Comparison of ENCODE assay signal across 9 mouse cellular contexts in the genomic region with DNA sequence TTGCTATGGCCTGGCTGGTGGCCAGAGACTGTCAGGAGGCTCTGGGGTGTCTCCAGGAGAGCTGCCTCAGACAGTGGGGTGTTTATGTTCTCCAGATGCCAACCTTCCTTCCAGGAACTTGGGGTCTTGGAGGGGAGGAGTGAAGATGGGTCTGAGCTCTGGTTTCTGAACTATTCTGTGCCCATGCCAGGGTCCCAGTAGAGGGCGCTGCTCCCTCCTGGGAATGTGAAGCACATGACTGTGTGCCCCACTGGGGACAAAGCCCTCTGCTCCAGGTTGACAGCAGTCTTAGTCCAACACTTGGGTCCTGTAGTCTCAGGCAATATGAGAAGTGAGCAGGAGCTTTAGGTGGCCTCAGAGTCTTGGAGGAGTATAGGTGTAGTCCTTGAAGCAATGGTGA. TPM values are rescaled to one million over a fixed set of nuclear protein-coding genes. Genes with fewer than 3 reads are reported as not detected.
DNase-seq lines count a peak whose midpoint lies in the region; ATAC-seq and TF ChIP-seq lines count a peak whose summit lies in the region.
"Had no signal": no experiment of that assay in that cellular context is flagged by ENCODE, and none has a peak within 500 bp of the region (broad histone marks: within the 10 kb centered on the region; RNA-seq: fewer than 3 reads in every experiment).

No protein-coding gene starts in this region.

- no peak for ATAC-seq in megakaryocyte, adult 5-6 weeks (ENCODE audit: poor library complexity, severe bottlenecking)
- ATAC-seq in megakaryocyte progenitor cell, adult 5-6 weeks (replicated peaks; ENCODE audit: poor library complexity), result no peak

- no peak for TF ChIP-seq POLR2A in kidney, adult 2 months (IDR thresholded peaks at IDR 0.05; ENCODE audit: low read depth, low read length)

- H3K27ac ChIP-seq in kidney, adult 2 months (ENCODE audit: insufficient read depth, low read depth, low read length), result no peak overlapping the region
- H3K27ac ChIP-seq: liver, embryonic 13.5 days had no signal

- 17% methylated on average over 1 of the region's 1 CpGs for WGBS in kidney, adult 2 months

- H3K4me1 ChIP-seq in kidney, adult 2 months (ENCODE audit: control insufficient read depth, insufficient read depth, low read length), result peaks cover 7% of the 10 kb centered on the region; the same call in 1 of the 2 replicates

- H3K27me3 ChIP-seq in kidney, adult 2 months (replicated peaks; ENCODE audit: control insufficient read depth, insufficient read depth, low read length), result no peaks in the 10 kb centered on the region
- H3K27me3 ChIP-seq: liver, embryonic 13.5 days had no signal

- DNase-seq in adrenal gland, postnatal 14 days, result peak; percentile 51
- DNase-seq in adrenal gland, postnatal 36 days, result no peak
- peak; percentile 44 for DNase-seq in lung, postnatal 10 days
- DNase-seq in lung, postnatal 14 days, result no peak
- peak; percentile 68 for DNase-seq in kidney, adult 2 months
- DNase-seq in thymus, postnatal 0 days (ENCODE audit: low spot score), result peak; percentile 52

- no peaks in the 10 kb centered on the region for H3K36me3 ChIP-seq in kidney, adult 2 months (ENCODE audit: control insufficient read depth, insufficient read depth, low read length)
- H3K36me3 ChIP-seq: liver, embryonic 13.5 days had no signal

- peak; percentile 44 for TF ChIP-seq CTCF in kidney, adult 2 months (conservative IDR thresholded peaks at IDR 0.05; ENCODE audit: insufficient read depth, insufficient read length, low read depth, low read length)

- H3K4me3 ChIP-seq in kidney, adult 2 months (ENCODE audit: insufficient read depth, low read depth, low read length), result no peak overlapping the region
- H3K4me3 ChIP-seq: liver, embryonic 13.5 days had no signal

RNA-seq across cellular contexts. Expression of a gene that starts 11.5 kb away (rescaled TPM):
- 0.63 and 1.7 TPM in 2 replicates for total RNA-seq in adrenal gland, postnatal 14 days (2021)
- total RNA-seq in adrenal gland, postnatal 36 days (2021), result under 1 TPM; 0.36 to 0.69 TPM
- 1.5 and 1.8 TPM in 2 replicates for polyA plus RNA-seq in kidney, adult 2 months (2012; rRNA removed)
- 2.6 and 3.1 TPM in 2 replicates for polyA plus RNA-seq in thymus, postnatal 0 days (2015; fragmentation: Nextera tagmentation; extraction: Ambion mirVana)
- 23.0 and 23.3 TPM in 2 replicates for total RNA-seq in megakaryocyte, adult 5-6 weeks (2015)
- total RNA-seq in megakaryocyte, adult 5-6 weeks (2017), result 39.1 and 40.0 TPM in 2 replicates
- total RNA-seq in megakaryocyte progenitor cell, adult 5-6 weeks (2015), result 2.7 and 2.9 TPM in 2 replicates
- 4.6 and 6.7 TPM in 2 replicates for total RNA-seq in megakaryocyte progenitor cell, adult 5-6 weeks (2017)

RNA-seq across cellular contexts. Expression of a gene that starts 29.6 kb away (rescaled TPM):
- total RNA-seq in adrenal gland, postnatal 14 days (2021), result 36.5 and 41.6 TPM in 2 replicates
- total RNA-seq in adrenal gland, postnatal 36 days (2021), result 10 to 100 TPM; 50.9 to 58.8 TPM
- polyA plus RNA-seq in kidney, adult 2 months (2012; rRNA removed), result 70.2 and 72.7 TPM in 2 replicates
- polyA plus RNA-seq in thymus, postnatal 0 days (2015; fragmentation: Nextera tagmentation; extraction: Ambion mirVana), result 33.4 and 37.3 TPM in 2 replicates
- 11.9 and 14.9 TPM in 2 replicates for total RNA-seq in megakaryocyte, adult 5-6 weeks (2015)
- total RNA-seq in megakaryocyte, adult 5-6 weeks (2017), result 4.7 and 7.5 TPM in 2 replicates
- 15.9 and 18.2 TPM in 2 replicates for total RNA-seq in megakaryocyte progenitor cell, adult 5-6 weeks (2015)
- 5.1 and 11.5 TPM in 2 replicates for total RNA-seq in megakaryocyte progenitor cell, adult 5-6 weeks (2017)

RNA-seq across cellular contexts. Expression of a gene that starts 32.7 kb away (rescaled TPM):
- total RNA-seq in adrenal gland, postnatal 14 days (2021), result not detected in 2 replicates
- total RNA-seq in adrenal gland, postnatal 36 days (2021), result not detected
- polyA plus RNA-seq in kidney, adult 2 months (2012; rRNA removed), result 0.09 and 0.16 TPM in 2 replicates
- polyA plus RNA-seq in thymus, postnatal 0 days (2015; fragmentation: Nextera tagmentation; extraction: Ambion mirVana), result 1.1 and 1.3 TPM in 2 replicates
- not detected in 2 replicates for total RNA-seq in megakaryocyte, adult 5-6 weeks (2015)
- total RNA-seq in megakaryocyte, adult 5-6 weeks (2017), result not detected in 2 replicates
- not detected in 2 replicates for total RNA-seq in megakaryocyte progenitor cell, adult 5-6 weeks (2015)
- not detected in 2 replicates for total RNA-seq in megakaryocyte progenitor cell, adult 5-6 weeks (2017)

RNA-seq across cellular contexts. Expression of a gene that starts 39.9 kb away (rescaled TPM):
- total RNA-seq in adrenal gland, postnatal 14 days (2021), result 11.5 and 11.7 TPM in 2 replicates
- 10 to 100 TPM; 15.7 to 31.7 TPM for total RNA-seq in adrenal gland, postnatal 36 days (2021)
- polyA plus RNA-seq in kidney, adult 2 months (2012; rRNA removed), result 21.7 and 25.7 TPM in 2 replicates
- 2.0 and 2.1 TPM in 2 replicates for polyA plus RNA-seq in thymus, postnatal 0 days (2015; fragmentation: Nextera tagmentation; extraction: Ambion mirVana)
- not detected in 2 replicates for total RNA-seq in megakaryocyte, adult 5-6 weeks (2015)
- total RNA-seq in megakaryocyte, adult 5-6 weeks (2017), result not detected in 2 replicates
- total RNA-seq in megakaryocyte progenitor cell, adult 5-6 weeks (2015), result not detected in 2 replicates
- not detected in 2 replicates for total RNA-seq in megakaryocyte progenitor cell, adult 5-6 weeks (2017)

Comparison
In these comparisons a context has a peak if more than half of its experiments do, and no peak if none do; other contexts are left out.
1. DNase-seq: peak in adrenal gland, postnatal 14 days (single experiment), lung, postnatal 10 days (single experiment), kidney, adult 2 months (single experiment) and thymus, postnatal 0 days (single experiment); none in adrenal gland, postnatal 36 days (0 of 2) and lung, postnatal 14 days (single experiment).